Mouse (Mus musculus) limb, embryonic 14.5 days (tissue): ENCODE measurements at regions not wholly inside any gene's neighbourhood (a gene's known extent, or its start where the extent isn't known, plus 50 kb on each side); places are given as distances from the start of the nearest gene placed in this dataset.

ENCODE experiments used
- ATAC-seq: fragments of 200-750 bp; cut with Nextera tagmentation; 2 replicates; pipeline ENCODE4 v1.8.0; 2017; ENCODE audit warnings: low read depth, moderate number of reproducible peaks, moderate TSS enrichment; ENCODE audit not compliant: low FRiP score
- DNase-seq: peaks from one replicate; pipeline ENCODE4 v3.0.0-alpha.2; 2015; ENCODE audit warnings: low spot score
- H3K27ac ChIP-seq: fragments of 300-500 bp; sonication (generic); replicated peaks from 2 replicates; pipeline ENCODE4 v1.5.1; 2014; ENCODE audit warnings: low read depth, mild to moderate bottlenecking, low read length, moderate library complexity, mixed read lengths
- H3K27me3 ChIP-seq: fragments of 300-500 bp; sonication (generic); 2 replicates; pipeline ENCODE4 v1.6.1; 2014; ENCODE audit warnings: low read length, mixed read lengths; ENCODE audit not compliant: control insufficient read depth, insufficient read depth
- H3K36me3 ChIP-seq: fragments of 300-500 bp; sonication (generic); 2 replicates; pipeline ENCODE4 v1.6.1; 2014; ENCODE audit warnings: mild to moderate bottlenecking, low read length, moderate library complexity, mixed read lengths; ENCODE audit not compliant: control insufficient read depth, insufficient read depth
- H3K4me1 ChIP-seq: fragments of 300-500 bp; sonication (generic); 2 replicates; pipeline ENCODE4 v1.6.1; 2014; ENCODE audit warnings: antibody characterized with exemption, low read length, mixed read lengths; ENCODE audit not compliant: control insufficient read depth, insufficient read depth
- H3K4me2 ChIP-seq: fragments of 300-500 bp; sonication (generic); replicated peaks from 2 replicates; pipeline ENCODE4 v1.6.1; 2014; ENCODE audit warnings: low read depth, mild to moderate bottlenecking, low read length, moderate library complexity; ENCODE audit not compliant: severe bottlenecking
- H3K4me3 ChIP-seq: fragments of 300-500 bp; sonication (generic); replicated peaks from 2 replicates; pipeline ENCODE4 v1.5.1; 2014; ENCODE audit warnings: low read length
- H3K9ac ChIP-seq: fragments of 300-500 bp; sonication (generic); 2 replicates; pipeline ENCODE4 v1.6.1; 2014; ENCODE audit warnings: mild to moderate bottlenecking, low read depth, low read length, moderate library complexity; ENCODE audit not compliant: severe bottlenecking
- H3K9me3 ChIP-seq: fragments of 300-500 bp; sonication (generic); 2 replicates; pipeline ENCODE4 v1.6.1; 2016; ENCODE audit warnings: low read length; ENCODE audit not compliant: control insufficient read depth
- POLR2A ChIP-seq: fragments of 200-500 bp; IDR thresholded peaks from 2 replicates; pipeline ENCODE4 v1.8.0; 2012; ENCODE audit warnings: inconsistent platforms, mild to moderate bottlenecking, moderate library complexity, borderline replicate concordance; ENCODE audit not compliant: insufficient read depth, insufficient read length; ENCODE audit errors: extremely low read depth
- WGBS: fragments of 180-500 bp; shearing (Covaris S2); extraction: QIAGEN DNeasy Blood & Tissue Kit; methylation state at CpG from one replicate; pipeline ENCODE4 v1.1.7; 2014; 5-methylcytosine and 5-hydroxymethylcytosine counted together

- H3K4me1 ChIP-seq = no peaks in the 10 kb centered on the region
- no peak overlapping the region for H3K4me2 ChIP-seq
- no peaks in the 10 kb centered on the region for H3K9me3 ChIP-seq
- no peaks in the 10 kb centered on the region for H3K27me3 ChIP-seq
- H3K4me3 ChIP-seq = no peak overlapping the region
- no peak overlapping the region for H3K9ac ChIP-seq
- 78% methylated on average over 3 of the region's 3 CpGs for whole genome bisulfite sequencing
- no peaks in the 10 kb centered on the region for H3K36me3 ChIP-seq
- ATAC-seq (no peak), DNase-seq (no peak)
- TF ChIP-seq POLR2A = no peak
- no peak overlapping the region for H3K27ac ChIP-seq
Observed at GRCm38 (mm10) chr17:10065131-10065530, 254.5 kb downstream of the Qk start.

GRCm38 (mm10) chr17:10062546-10063100 lies 257.0 kb downstream of the Qk start:
- H3K27ac ChIP-seq = no peak overlapping the region
- H3K4me1 ChIP-seq = no peaks in the 10 kb centered on the region
- DNase-seq (no peak), ATAC-seq (no peak)
- 76% methylated on average over 8 of the region's 8 CpGs for WGBS
- H3K9ac ChIP-seq = no peak overlapping the region
- H3K4me3 ChIP-seq = no peak overlapping the region
- no peak for TF ChIP-seq POLR2A
- H3K27me3 ChIP-seq = no peaks in the 10 kb centered on the region
- no peak overlapping the region for H3K4me2 ChIP-seq
- H3K36me3 ChIP-seq = no peaks in the 10 kb centered on the region
- H3K9me3 ChIP-seq = no peaks in the 10 kb centered on the region

GRCm38 (mm10) chr17:10057736-10058135 lies 261.9 kb downstream of the Qk start:
- H3K9me3 ChIP-seq = no peaks in the 10 kb centered on the region
- no peak overlapping the region for H3K9ac ChIP-seq
- H3K4me3 ChIP-seq = no peak overlapping the region
- TF ChIP-seq POLR2A = no peak
- no peaks in the 10 kb centered on the region for H3K36me3 ChIP-seq
- H3K4me1 ChIP-seq = no peaks in the 10 kb centered on the region
- no peak for ATAC-seq
- no peak overlapping the region for H3K27ac ChIP-seq
- WGBS = 86% methylated on average over 1 of the region's 1 CpGs
- no peak for DNase-seq
- H3K4me2 ChIP-seq = no peak overlapping the region
- H3K27me3 ChIP-seq = no peaks in the 10 kb centered on the region

- 92% methylated on average over 2 of the region's 2 CpGs for WGBS
- Histone ChIP-seq H3K9me3 (no peaks in the 10 kb centered on the region), H3K27ac (no peak overlapping the region), H3K36me3 (no peaks in the 10 kb centered on the region), H3K27me3 (no peaks in the 10 kb centered on the region), H3K4me2 (no peak overlapping the region), H3K4me1 (no peaks in the 10 kb centered on the region), H3K9ac (no peak overlapping the region), H3K4me3 (no peak overlapping the region)
- DNase-seq (no peak), ATAC-seq (no peak)
- no peak for TF ChIP-seq POLR2A
Observed at GRCm38 (mm10) chr17:10056096-10056495, 263.6 kb downstream of the Qk start.

GRCm38 (mm10) chr17:10054375-10054774 lies 265.3 kb downstream of the Qk start:
- Histone ChIP-seq H3K4me1 (no peaks in the 10 kb centered on the region), H3K27me3 (no peaks in the 10 kb centered on the region), H3K4me2 (no peak overlapping the region), H3K9me3 (no peaks in the 10 kb centered on the region), H3K9ac (no peak overlapping the region), H3K36me3 (no peaks in the 10 kb centered on the region), H3K27ac (no peak overlapping the region), H3K4me3 (no peak overlapping the region)
- ATAC-seq (no peak), DNase-seq (no peak)
- TF ChIP-seq POLR2A = no peak
- 83% methylated on average over 5 of the region's 5 CpGs for WGBS

- no peak for DNase-seq
- H3K4me1 ChIP-seq = no peaks in the 10 kb centered on the region
- no peaks in the 10 kb centered on the region for H3K27me3 ChIP-seq
- ATAC-seq = no peak
- no peak overlapping the region for H3K4me3 ChIP-seq
- no peak overlapping the region for H3K4me2 ChIP-seq
- no peak overlapping the region for H3K9ac ChIP-seq
- no peaks in the 10 kb centered on the region for H3K36me3 ChIP-seq
- 62% methylated on average over 5 of the region's 5 CpGs for WGBS
- no peaks in the 10 kb centered on the region for H3K9me3 ChIP-seq
- no peak for TF ChIP-seq POLR2A
- no peak overlapping the region for H3K27ac ChIP-seq
Observed at GRCm38 (mm10) chr17:10044336-10044735, 275.3 kb downstream of the Qk start.
